Mouse (Mus musculus) cerebellum, postnatal 4 days (tissue): Measurements from ENCODE around the gene Ces2f.

ENCODE experiments used
- DNase-seq, 2 experiments: peaks; one replicate each; pipeline ENCODE4 v3.0.0; 2022; ENCODE audit warnings: low spot score in 2 of 2, mixed read lengths in 1 of 2

The Ces2f gene

GRCm38 (mm10) chr8:104947056-104947455 lies at the start of gene Ces2f:
Gene Ces2f, plus strand, starts transcription at chr8:104947356.
- no peak for DNase-seq

GRCm38 (mm10) chr8:104901746-104902145 lies 45.4 kb upstream of the Ces2f start:
- DNase-seq: no peak

GRCm38 (mm10) chr8:104907111-104907510 lies 40.0 kb upstream of the Ces2f start:
- DNase-seq: no peak

GRCm38 (mm10) chr8:104909021-104909420 lies 38.1 kb upstream of the Ces2f start:
- peak in 1 of 2 experiments; percentile 72 for DNase-seq

GRCm38 (mm10) chr8:104909651-104910050 lies 37.5 kb upstream of the Ces2f start:
- peak in 1 of 2 experiments; percentile 10 for DNase-seq

- DNase-seq: no peak
Measured at GRCm38 (mm10) chr8:104925972-104926596, 21.1 kb upstream of the Ces2f start, which contains the start of gene Ces2e. Gene Ces2e, plus strand, starts transcription at chr8:104926260.

GRCm38 (mm10) chr8:104927301-104927700 lies 19.9 kb upstream of the Ces2f start:
- DNase-seq: no peak

GRCm38 (mm10) chr8:104944665-104945064 lies 2.5 kb upstream of the Ces2f start:
- no peak for DNase-seq

- DNase-seq: no peak
Measured at GRCm38 (mm10) chr8:104949031-104949430, 1.9 kb downstream of the Ces2f start.

- no peak for DNase-seq
Measured at GRCm38 (mm10) chr8:104961537-104961961, 14.4 kb downstream of the Ces2f start, which contains the start of gene Ces2g. Gene Ces2g, plus strand, starts transcription at chr8:104961718.

- no peak for DNase-seq
Measured at GRCm38 (mm10) chr8:104962229-104962901, 15.2 kb downstream of the Ces2f start.

GRCm38 (mm10) chr8:104963375-104963894 lies 16.3 kb downstream of the Ces2f start:
- DNase-seq: no peak

- no peak for DNase-seq
Measured at GRCm38 (mm10) chr8:104984126-104984525, 37.0 kb downstream of the Ces2f start.

- DNase-seq: no peak
Measured at GRCm38 (mm10) chr8:104984942-104985341, 37.8 kb downstream of the Ces2f start.

GRCm38 (mm10) chr8:104998191-104998590 lies 51.0 kb downstream of the Ces2f start:
- DNase-seq: no peak

GRCm38 (mm10) chr8:104999183-104999582 lies 52.0 kb downstream of the Ces2f start:
- DNase-seq: no peak

GRCm38 (mm10) chr8:105000586-105000985 lies 53.4 kb downstream of the Ces2f start, which contains the start of gene Ces2h:
Gene Ces2h, plus strand, starts transcription at chr8:105000853.
- no peak for DNase-seq
